Mouse (Mus musculus): ENCODE data around the gene Tcn2. TPM values are rescaled to one million over a fixed set of nuclear protein-coding genes. Genes with fewer than 3 reads are reported as not detected.
"Not testable (repeated sequence)": the region's sequence is repeated elsewhere in the genome, so short reads cannot be mapped to it uniquely, and the experiment has no call there.

The Tcn2 gene
- polyA plus RNA-seq, 1 experiment from 2014 or later, result 21.1 TPM

- 11% methylated on average over 11 of the region's 11 CpGs for WGBS
Observed at GRCm38 (mm10) chr11:3964416-3965172, 32.6 kb upstream of the Tcn2 start.

DNA sequence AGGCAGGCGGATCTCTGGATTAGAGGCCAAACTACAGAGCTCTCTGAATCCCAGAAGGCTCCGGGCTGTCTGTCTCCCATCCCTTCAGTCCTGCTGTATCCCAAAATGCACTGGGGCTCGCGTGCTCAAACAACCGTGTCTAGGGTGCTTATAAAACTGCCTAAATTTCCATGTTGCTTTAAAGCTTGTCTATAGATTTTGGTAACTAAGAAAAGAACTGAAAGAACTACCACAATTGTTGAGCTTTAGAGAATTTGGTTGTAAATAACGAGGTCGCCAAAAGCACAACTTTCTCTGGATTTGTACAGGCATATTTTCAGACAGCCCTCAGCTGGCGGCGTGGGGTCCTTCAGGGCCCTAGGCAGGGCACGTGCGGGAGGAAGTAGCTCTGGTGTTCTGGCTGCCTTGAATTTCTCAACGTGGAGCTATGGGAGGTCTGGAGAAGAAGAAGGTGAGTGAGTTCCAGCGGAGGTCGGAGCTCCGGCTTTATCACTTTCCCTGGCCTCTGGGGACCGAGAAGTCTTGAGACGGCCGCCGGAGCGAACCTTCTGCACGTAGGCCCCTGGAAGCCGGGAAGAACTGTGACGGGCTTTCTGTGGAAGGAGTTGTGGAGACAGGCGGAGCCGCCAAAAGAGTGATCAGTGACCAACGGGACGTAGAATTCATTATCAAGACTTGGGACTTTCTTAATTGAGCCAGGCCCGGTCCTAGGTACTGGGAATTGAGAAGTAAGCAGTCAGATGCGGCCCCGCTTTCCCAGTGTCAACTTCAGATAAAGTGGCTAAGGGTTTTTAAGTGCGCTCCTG lies 31.9 kb upstream of the Tcn2 start, which contains the start of gene Pes1:
Gene Pes1 (plus strand): TSS at position 366 of the 806 bp plus-strand sequence.
- H3K27me3 ChIP-seq (replicated peaks; ENCODE audit: control insufficient read depth, insufficient read depth, low read length), result no peaks in the 10 kb centered on the region
- H3K4me1 ChIP-seq (replicated peaks; ENCODE audit: control insufficient read depth, insufficient read depth, low read length), result peaks cover 12% of the 10 kb centered on the region
- H3K4me2 ChIP-seq, result peak within 1 kb of the TSS; percentile 87
- ATAC-seq (replicated peaks; ENCODE audit: low FRiP score) (peak; percentile 93), DNase-seq (ENCODE audit: low spot score) (peak; percentile 82)
- peak within 1 kb of the TSS; percentile 81 for H3K4me3 ChIP-seq (ENCODE audit: low read depth, low read length)
- no peaks in the 10 kb centered on the region for H3K9me3 ChIP-seq (ENCODE audit: control insufficient read depth, low read length)
- WGBS, result under 1% methylated on average over 31 of the region's 31 CpGs
- H3K27ac ChIP-seq (ENCODE audit: low read depth, low read length), result peak within 1 kb of the TSS; percentile 44
- peaks cover 6% of the 10 kb centered on the region; the same call in 1 of the 2 replicates for H3K36me3 ChIP-seq (ENCODE audit: control insufficient read depth, insufficient read depth, low read length)
- peak within 1 kb of the TSS; percentile 88 for H3K9ac ChIP-seq (ENCODE audit: low read depth, low read length)

More at GRCm38 (mm10) chr11:3964416-3965172, 32.6 kb upstream of the Tcn2 start:
- DNase-seq (ENCODE audit: low spot score), result no peak
- no peak; the same call in 1 of the 2 replicates for ATAC-seq (replicated peaks; ENCODE audit: low FRiP score)
- Histone ChIP-seq H3K4me3 (ENCODE audit: low read depth, low read length) (peak overlapping the region; percentile 81), H3K4me2 (peak overlapping the region; percentile 87), H3K27me3 (replicated peaks; ENCODE audit: control insufficient read depth, insufficient read depth, low read length) (no peaks in the 10 kb centered on the region), H3K36me3 (ENCODE audit: control insufficient read depth, insufficient read depth, low read length) (peaks cover 6% of the 10 kb centered on the region; the same call in 1 of the 2 replicates), H3K9ac (ENCODE audit: low read depth, low read length) (peak overlapping the region; percentile 88), H3K9me3 (ENCODE audit: control insufficient read depth, low read length) (no peaks in the 10 kb centered on the region), H3K27ac (ENCODE audit: low read depth, low read length) (peak overlapping the region; percentile 44), H3K4me1 (replicated peaks; ENCODE audit: control insufficient read depth, insufficient read depth, low read length) (peaks cover 12% of the 10 kb centered on the region)

DNA sequence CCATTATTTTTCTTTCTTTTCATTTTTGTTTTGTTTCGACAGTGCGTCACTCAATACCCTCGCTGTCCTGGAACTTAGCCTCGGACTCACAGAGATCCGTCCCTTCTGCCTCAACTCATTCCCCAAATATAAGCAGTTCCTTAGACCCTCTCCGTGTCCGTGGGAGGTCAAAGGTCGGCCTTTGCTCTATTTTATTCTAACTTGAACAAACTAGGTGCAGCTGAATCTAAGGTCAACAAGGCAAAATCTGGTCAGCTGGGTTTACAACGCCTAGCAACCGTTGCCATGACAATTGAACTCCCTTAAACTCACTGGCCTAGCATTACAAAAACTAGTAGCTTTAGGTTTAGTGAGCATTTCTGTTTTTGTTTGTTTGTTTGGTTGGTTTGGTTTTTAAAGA lies 31.2 kb upstream of the Tcn2 start:
- H3K4me3 ChIP-seq (ENCODE audit: low read depth, low read length), result peak overlapping the region; percentile 81
- peak overlapping the region; percentile 87 for H3K4me2 ChIP-seq
- no peaks in the 10 kb centered on the region for H3K9me3 ChIP-seq (ENCODE audit: control insufficient read depth, low read length)
- 74% methylated on average over 10 of the region's 10 CpGs for WGBS
- H3K27ac ChIP-seq (ENCODE audit: low read depth, low read length), result peak overlapping the region; percentile 44; the same call in 1 of the 2 replicates
- no peak; the same call in 1 of the 2 replicates for ATAC-seq (replicated peaks; ENCODE audit: low FRiP score)
- DNase-seq (ENCODE audit: low spot score), result no peak
- H3K9ac ChIP-seq (ENCODE audit: low read depth, low read length), result peak overlapping the region; percentile 88
- no peaks in the 10 kb centered on the region for H3K27me3 ChIP-seq (replicated peaks; ENCODE audit: control insufficient read depth, insufficient read depth, low read length)
- H3K4me1 ChIP-seq (replicated peaks; ENCODE audit: control insufficient read depth, insufficient read depth, low read length), result peaks cover 12% of the 10 kb centered on the region
- H3K36me3 ChIP-seq (ENCODE audit: control insufficient read depth, insufficient read depth, low read length), result peaks cover 3% of the 10 kb centered on the region; the same call in 1 of the 2 replicates

DNA sequence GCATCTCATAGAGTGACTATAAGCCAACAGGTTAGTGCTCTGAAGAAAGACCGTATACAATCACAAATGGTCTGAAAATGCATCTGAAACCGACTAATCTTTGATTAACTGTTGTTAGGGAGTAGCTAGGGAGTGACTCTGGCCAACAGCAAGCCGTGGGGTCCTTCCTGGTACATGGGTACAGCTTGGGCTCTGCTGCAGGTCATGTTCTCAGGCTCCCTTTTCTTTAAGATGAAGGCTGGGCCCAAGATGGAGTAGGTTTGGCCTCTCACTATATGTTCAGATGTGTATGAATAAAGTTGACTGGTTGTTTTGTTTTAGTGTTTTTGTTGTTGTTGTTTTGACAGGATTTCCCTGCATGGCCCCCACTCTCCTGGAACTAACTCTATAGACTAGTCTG lies 29.8 kb upstream of the Tcn2 start:
- Histone ChIP-seq H3K4me1 (replicated peaks; ENCODE audit: control insufficient read depth, insufficient read depth, low read length) (peaks cover 12% of the 10 kb centered on the region), H3K9ac (ENCODE audit: low read depth, low read length) (no peak overlapping the region), H3K4me3 (ENCODE audit: low read depth, low read length) (no peak overlapping the region), H3K27me3 (replicated peaks; ENCODE audit: control insufficient read depth, insufficient read depth, low read length) (no peaks in the 10 kb centered on the region), H3K9me3 (ENCODE audit: control insufficient read depth, low read length) (no peaks in the 10 kb centered on the region), H3K36me3 (ENCODE audit: control insufficient read depth, insufficient read depth, low read length) (no peaks in the 10 kb centered on the region), H3K4me2 (no peak overlapping the region), H3K27ac (ENCODE audit: low read depth, low read length) (no peak overlapping the region)
- WGBS, result 77% methylated on average over 3 of the region's 3 CpGs
- ATAC-seq (replicated peaks; ENCODE audit: low FRiP score) (no peak), DNase-seq (ENCODE audit: low spot score) (no peak)

- Histone ChIP-seq H3K27me3 (replicated peaks; ENCODE audit: control insufficient read depth, insufficient read depth, low read length) (no peaks in the 10 kb centered on the region), H3K4me1 (replicated peaks; ENCODE audit: control insufficient read depth, insufficient read depth, low read length) (peaks cover 8% of the 10 kb centered on the region), H3K36me3 (ENCODE audit: control insufficient read depth, insufficient read depth, low read length) (no peaks in the 10 kb centered on the region), H3K4me2 (no peak overlapping the region), H3K9ac (ENCODE audit: low read depth, low read length) (no peak overlapping the region), H3K9me3 (ENCODE audit: control insufficient read depth, low read length) (no peaks in the 10 kb centered on the region), H3K4me3 (ENCODE audit: low read depth, low read length) (no peak overlapping the region), H3K27ac (ENCODE audit: low read depth, low read length) (no peak overlapping the region)
- no peak for DNase-seq (ENCODE audit: low spot score)
- no peak for ATAC-seq (replicated peaks; ENCODE audit: low FRiP score)
- 32% methylated on average over 2 of the region's 2 CpGs for WGBS
Observed at GRCm38 (mm10) chr11:3960901-3961300, 28.9 kb upstream of the Tcn2 start.

DNA sequence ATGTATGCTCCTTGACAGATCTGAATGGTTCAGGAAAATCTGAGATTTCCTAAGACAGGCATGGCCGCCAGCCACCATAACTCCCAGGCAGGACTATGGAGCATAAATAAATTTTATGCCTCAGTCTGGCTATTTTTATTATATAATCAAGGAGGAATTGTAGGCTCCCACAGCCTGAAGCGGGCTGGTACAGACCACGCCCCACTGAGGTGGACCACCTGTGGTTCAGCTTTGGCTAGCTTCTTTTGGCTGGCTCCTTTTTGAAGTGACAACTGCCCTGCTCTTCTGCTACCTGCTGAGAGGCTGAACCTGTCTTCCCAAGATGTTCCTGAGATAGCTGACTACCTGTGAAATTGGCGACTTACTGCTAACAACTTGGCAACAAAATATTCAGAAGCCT lies 23.4 kb upstream of the Tcn2 start:
- not testable (repeated sequence) for H3K4me3 ChIP-seq (ENCODE audit: low read depth, low read length); H3K9ac ChIP-seq (ENCODE audit: low read depth, low read length); H3K4me1 ChIP-seq (replicated peaks; ENCODE audit: control insufficient read depth, insufficient read depth, low read length); H3K4me2 ChIP-seq; ATAC-seq (replicated peaks; ENCODE audit: low FRiP score); H3K27me3 ChIP-seq (replicated peaks; ENCODE audit: control insufficient read depth, insufficient read depth, low read length); H3K9me3 ChIP-seq (ENCODE audit: control insufficient read depth, low read length); H3K27ac ChIP-seq (ENCODE audit: low read depth, low read length); DNase-seq (ENCODE audit: low spot score); H3K36me3 ChIP-seq (ENCODE audit: control insufficient read depth, insufficient read depth, low read length)
- WGBS, result 72% methylated on average over 4 of the region's 4 CpGs

DNA sequence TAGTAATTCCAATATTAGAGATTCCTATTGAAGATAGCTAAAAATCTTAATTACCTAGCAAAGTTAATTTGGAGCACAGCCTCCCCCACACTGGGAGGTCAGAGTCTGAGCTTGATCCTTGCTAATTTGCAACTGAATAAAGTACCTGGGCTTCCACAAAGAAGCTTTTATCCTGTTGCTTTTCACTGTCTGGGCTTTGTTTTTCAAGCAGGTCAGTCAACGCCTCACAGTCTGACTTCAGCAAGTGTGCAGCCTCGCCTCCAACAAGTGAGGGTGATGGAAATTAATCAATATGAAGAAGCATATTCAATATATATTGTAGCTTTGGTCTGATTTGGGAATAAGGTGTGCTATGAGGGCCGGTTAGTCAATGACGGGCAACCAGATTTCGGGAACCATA lies 22.9 kb upstream of the Tcn2 start:
- H3K4me2 ChIP-seq; H3K9ac ChIP-seq (ENCODE audit: low read depth, low read length); H3K36me3 ChIP-seq (ENCODE audit: control insufficient read depth, insufficient read depth, low read length); H3K4me3 ChIP-seq (ENCODE audit: low read depth, low read length); H3K4me1 ChIP-seq (replicated peaks; ENCODE audit: control insufficient read depth, insufficient read depth, low read length); H3K9me3 ChIP-seq (ENCODE audit: control insufficient read depth, low read length); H3K27ac ChIP-seq (ENCODE audit: low read depth, low read length); DNase-seq (ENCODE audit: low spot score); H3K27me3 ChIP-seq (replicated peaks; ENCODE audit: control insufficient read depth, insufficient read depth, low read length); ATAC-seq (replicated peaks; ENCODE audit: low FRiP score): not testable (repeated sequence)
- WGBS, result 78% methylated on average over 5 of the region's 5 CpGs

DNA sequence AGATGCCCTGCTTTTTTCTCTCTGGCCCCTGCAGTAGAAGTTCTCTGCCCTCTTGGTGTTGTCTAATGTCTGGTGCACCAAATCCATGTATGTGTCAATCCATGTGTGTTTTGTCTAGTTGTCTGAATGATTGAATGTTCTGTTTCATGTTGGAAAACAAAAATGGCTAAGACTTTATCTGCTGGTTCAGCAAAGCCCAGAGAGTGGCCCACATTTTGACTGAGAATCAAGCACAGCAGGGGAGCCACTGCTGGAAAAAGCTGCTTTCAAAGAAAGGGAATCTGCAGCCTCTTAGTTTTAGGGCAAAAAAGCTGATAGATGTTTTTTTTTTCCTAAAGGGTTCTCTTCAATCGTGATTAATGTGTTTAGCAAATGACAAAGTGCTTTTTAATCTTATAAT lies 14.4 kb upstream of the Tcn2 start:
- no peaks in the 10 kb centered on the region for H3K9me3 ChIP-seq (ENCODE audit: control insufficient read depth, low read length)
- H3K36me3 ChIP-seq (ENCODE audit: control insufficient read depth, insufficient read depth, low read length), result no peaks in the 10 kb centered on the region
- 15% methylated on average over 1 of the region's 1 CpGs for WGBS
- no peak overlapping the region for H3K9ac ChIP-seq (ENCODE audit: low read depth, low read length)
- no peaks in the 10 kb centered on the region for H3K27me3 ChIP-seq (replicated peaks; ENCODE audit: control insufficient read depth, insufficient read depth, low read length)
- no peak overlapping the region for H3K27ac ChIP-seq (ENCODE audit: low read depth, low read length)
- H3K4me3 ChIP-seq (ENCODE audit: low read depth, low read length), result no peak overlapping the region
- H3K4me1 ChIP-seq (replicated peaks; ENCODE audit: control insufficient read depth, insufficient read depth, low read length), result no peaks in the 10 kb centered on the region
- ATAC-seq (replicated peaks; ENCODE audit: low FRiP score), result no peak
- no peak overlapping the region for H3K4me2 ChIP-seq
- no peak for DNase-seq (ENCODE audit: low spot score)

Measured in liver, embryonic 11.5 days (tissue).